Mouse (Mus musculus) mesoderm, embryonic 11.5 days (tissue): Measurements from ENCODE around the gene Gnai3.

Source experiments
- DNase-seq: peaks from one replicate; pipeline ENCODE4 v3.0.0-alpha.2; 2012; ENCODE audit warnings: low read depth, low spot score

Gnai3 gene

GRCm38 (mm10) chr3:108112246-108112645 lies 33.7 kb downstream of the Gnai3 start:
- DNase-seq, result no peak

GRCm38 (mm10) chr3:108111320-108111719 lies 34.6 kb downstream of the Gnai3 start:
- no peak for DNase-seq

- DNase-seq, result no peak
Observed at GRCm38 (mm10) chr3:108105281-108105680, 40.7 kb downstream of the Gnai3 start.

GRCm38 (mm10) chr3:108102075-108102474 lies 43.9 kb downstream of the Gnai3 start:
- DNase-seq, result no peak

GRCm38 (mm10) chr3:108101594-108101993 lies 44.4 kb downstream of the Gnai3 start:
- no peak for DNase-seq

GRCm38 (mm10) chr3:108098316-108098715 lies 47.6 kb downstream of the Gnai3 start:
- DNase-seq, result no peak

GRCm38 (mm10) chr3:108097656-108098055 lies 48.3 kb downstream of the Gnai3 start:
- DNase-seq, result no peak

- DNase-seq, result no peak
Observed at GRCm38 (mm10) chr3:108096726-108097125, 49.2 kb downstream of the Gnai3 start.

- no peak for DNase-seq
Observed at GRCm38 (mm10) chr3:108096226-108096625, 49.7 kb downstream of the Gnai3 start.

GRCm38 (mm10) chr3:108094976-108095760 lies 50.8 kb downstream of the Gnai3 start:
- no peak for DNase-seq

GRCm38 (mm10) chr3:108094146-108094545 lies 51.8 kb downstream of the Gnai3 start:
- DNase-seq, result no peak

GRCm38 (mm10) chr3:108093306-108093705 lies 52.6 kb downstream of the Gnai3 start:
- no peak for DNase-seq

- DNase-seq, result no peak
Observed at GRCm38 (mm10) chr3:108092536-108093115, 53.3 kb downstream of the Gnai3 start, which contains the start of gene Gnat2. TSS of gene Gnat2 (plus strand) at chr3:108092789.

GRCm38 (mm10) chr3:108092030-108092429 lies 53.9 kb downstream of the Gnai3 start:
- DNase-seq, result no peak

- no peak for DNase-seq
Observed at GRCm38 (mm10) chr3:108090561-108090960, 55.4 kb downstream of the Gnai3 start.

GRCm38 (mm10) chr3:108089916-108090315 lies 56.0 kb downstream of the Gnai3 start:
- no peak for DNase-seq

- DNase-seq, result no peak
Observed at GRCm38 (mm10) chr3:108088842-108089380, 57.0 kb downstream of the Gnai3 start.

- no peak for DNase-seq
Observed at GRCm38 (mm10) chr3:108087329-108087728, 58.6 kb downstream of the Gnai3 start.

- DNase-seq, result peak; percentile 84
Observed at GRCm38 (mm10) chr3:108086470-108086979, 59.4 kb downstream of the Gnai3 start, which contains the start of gene Ampd2. TSS of gene Ampd2 (minus strand) at chr3:108086651.

- DNase-seq, result peak; percentile 68
Observed at GRCm38 (mm10) chr3:108085721-108086469, 60.1 kb downstream of the Gnai3 start.

GRCm38 (mm10) chr3:108085281-108085720 lies 60.6 kb downstream of the Gnai3 start:
- DNase-seq, result peak; percentile 89
